Mouse (Mus musculus) stomach, postnatal 0 days (tissue): Measurements from ENCODE around the gene Glrb. TPM values are rescaled to one million over a fixed set of nuclear protein-coding genes. Genes with fewer than 3 reads are reported as not detected.

Experiments
- ATAC-seq: fragments of 200-750 bp; cut with Nextera tagmentation; 2 replicates; pipeline ENCODE4 v1.8.0; 2017; ENCODE audit not compliant: low FRiP score, low TSS enrichment
- DNase-seq: peaks from one replicate; pipeline ENCODE4 v3.0.0-alpha.2; 2016; ENCODE audit warnings: low spot score
- H3K27ac ChIP-seq: fragments of 300-500 bp; sonication (generic); replicated peaks from 2 replicates; pipeline ENCODE4 v1.5.1; 2014; ENCODE audit warnings: mild to moderate bottlenecking, control low read depth
- H3K27me3 ChIP-seq: fragments of 300-500 bp; sonication (generic); 2 replicates; pipeline ENCODE4 v1.6.1; 2014; ENCODE audit warnings: low read length; ENCODE audit not compliant: control insufficient read depth, insufficient read depth
- H3K36me3 ChIP-seq: fragments of 300-500 bp; sonication (generic); 2 replicates; pipeline ENCODE4 v1.6.1; 2014; ENCODE audit warnings: low read length, mixed read lengths; ENCODE audit not compliant: control insufficient read depth, insufficient read depth
- H3K4me1 ChIP-seq: fragments of 300-500 bp; sonication (generic); replicated peaks from 2 replicates; pipeline ENCODE4 v1.6.1; 2014; ENCODE audit warnings: antibody characterized with exemption; ENCODE audit not compliant: control insufficient read depth, insufficient read depth
- H3K4me2 ChIP-seq: fragments of 300-500 bp; sonication (generic); replicated peaks from 2 replicates; pipeline ENCODE4 v1.6.1; 2014; ENCODE audit warnings: low read depth, mild to moderate bottlenecking, control low read depth, moderate library complexity
- H3K4me3 ChIP-seq: fragments of 300-500 bp; sonication (generic); 2 replicates; pipeline ENCODE4 v1.5.1; 2014; ENCODE audit warnings: low read depth, low read length, control low read depth
- H3K9ac ChIP-seq: fragments of 300-500 bp; sonication (generic); 2 replicates; pipeline ENCODE4 v1.6.1; 2014; ENCODE audit warnings: mild to moderate bottlenecking, low read length, control low read depth, mixed read lengths
- H3K9me3 ChIP-seq: fragments of 300-500 bp; sonication (generic); 2 replicates; pipeline ENCODE4 v1.6.1; 2016; ENCODE audit warnings: low read length; ENCODE audit not compliant: control insufficient read depth
- CTCF ChIP-seq: IDR thresholded peaks from 2 replicates; pipeline ENCODE4 v1.5.1; 2016; ENCODE audit warnings: antibody characterized with exemption, low read depth, mild to moderate bottlenecking, moderate library complexity
- EP300 ChIP-seq: optimal IDR thresholded peaks from 2 replicates; pipeline ENCODE3; 2016; ENCODE audit warnings: antibody characterized with exemption
- WGBS: fragments of 180-500 bp; shearing (Covaris S2); extraction: QIAGEN DNeasy Blood & Tissue Kit; methylation state at CpG from one replicate; pipeline ENCODE4 v1.1.7; 2014; 5-methylcytosine and 5-hydroxymethylcytosine counted together
- polyA plus RNA-seq: library from polyadenylated mRNA; unstranded; fragments of >200 nt; fragmentation: Nextera tagmentation; extraction: Ambion mirVana; gene quantifications from 2 replicates; pipeline ENCODE4 v1.2.1, GENCODE M21; 2015

Glrb gene
- polyA plus RNA-seq, 1 experiment from 2014 or later = 0.92 TPM

- no peak overlapping the region for H3K27ac ChIP-seq
- DNase-seq (no peak), ATAC-seq (no peak)
- 36% methylated on average over 4 of the region's 4 CpGs for WGBS
- H3K4me3 ChIP-seq = no peak overlapping the region
- no peak overlapping the region for H3K9ac ChIP-seq
- H3K4me2 ChIP-seq = no peak overlapping the region
- no peaks in the 10 kb centered on the region for H3K9me3 ChIP-seq
- TF ChIP-seq EP300 = no peak
- TF ChIP-seq CTCF = no peak
- no peaks in the 10 kb centered on the region for H3K4me1 ChIP-seq
- no peaks in the 10 kb centered on the region for H3K36me3 ChIP-seq
- no peaks in the 10 kb centered on the region for H3K27me3 ChIP-seq
These were observed 20.3 kb downstream of the Glrb start for GRCm38 (mm10) chr3:80893055-80893690.

- no peak for DNase-seq
- no peaks in the 10 kb centered on the region for H3K9me3 ChIP-seq
- 27% methylated on average over 4 of the region's 4 CpGs for WGBS
- no peak overlapping the region for H3K9ac ChIP-seq
- no peaks in the 10 kb centered on the region for H3K4me1 ChIP-seq
- ATAC-seq = no peak
- H3K4me2 ChIP-seq = no peak overlapping the region
- TF ChIP-seq CTCF = no peak
- no peak for TF ChIP-seq EP300
- H3K27ac ChIP-seq = no peak overlapping the region
- no peak overlapping the region for H3K4me3 ChIP-seq
- H3K27me3 ChIP-seq = no peaks in the 10 kb centered on the region
- H3K36me3 ChIP-seq = no peaks in the 10 kb centered on the region
These were observed 22.4 kb downstream of the Glrb start for GRCm38 (mm10) chr3:80891087-80891486.

- 65% methylated on average over 1 of the region's 1 CpGs for WGBS
- H3K4me1 ChIP-seq = no peaks in the 10 kb centered on the region
- H3K27me3 ChIP-seq = no peaks in the 10 kb centered on the region
- H3K4me3 ChIP-seq = no peak overlapping the region
- no peak overlapping the region for H3K4me2 ChIP-seq
- no peaks in the 10 kb centered on the region for H3K9me3 ChIP-seq
- no peak overlapping the region for H3K9ac ChIP-seq
- no peaks in the 10 kb centered on the region for H3K36me3 ChIP-seq
- DNase-seq (no peak), ATAC-seq (no peak)
- TF ChIP-seq CTCF (no peak), EP300 (no peak)
- no peak overlapping the region for H3K27ac ChIP-seq
These were observed 28.3 kb downstream of the Glrb start for GRCm38 (mm10) chr3:80885174-80885573.

GRCm38 (mm10) chr3:80883601-80884000, 29.9 kb downstream of the Glrb start:
- WGBS = 22% methylated on average over 6 of the region's 6 CpGs
- no peak overlapping the region for H3K4me3 ChIP-seq
- no peaks in the 10 kb centered on the region for H3K36me3 ChIP-seq
- TF ChIP-seq EP300 (no peak), CTCF (no peak)
- 0 out of 2 replicates have a peak overlapping the region, but pooled peaks have one; percentile 14 for H3K4me2 ChIP-seq
- no peak overlapping the region for H3K27ac ChIP-seq
- no peaks in the 10 kb centered on the region for H3K9me3 ChIP-seq
- ATAC-seq = no peak
- no peak overlapping the region for H3K9ac ChIP-seq
- DNase-seq = no peak
- H3K4me1 ChIP-seq = no peaks in the 10 kb centered on the region
- no peaks in the 10 kb centered on the region for H3K27me3 ChIP-seq

GRCm38 (mm10) chr3:80880660-80881293, 32.7 kb downstream of the Glrb start:
- no peak for DNase-seq
- Histone ChIP-seq H3K27me3 (no peaks in the 10 kb centered on the region), H3K4me2 (no peak overlapping the region), H3K36me3 (no peaks in the 10 kb centered on the region), H3K4me1 (no peaks in the 10 kb centered on the region), H3K27ac (no peak overlapping the region), H3K9ac (no peak overlapping the region), H3K9me3 (no peaks in the 10 kb centered on the region), H3K4me3 (no peak overlapping the region)
- ATAC-seq = no peak
- 88% methylated on average over 6 of the region's 6 CpGs for whole genome bisulfite sequencing
- TF ChIP-seq EP300 (no peak), CTCF (no peak)

GRCm38 (mm10) chr3:80878571-80878970, 34.9 kb downstream of the Glrb start:
- no peaks in the 10 kb centered on the region for H3K4me1 ChIP-seq
- ATAC-seq (no peak), DNase-seq (no peak)
- WGBS = 26% methylated on average over 5 of the region's 5 CpGs
- H3K9ac ChIP-seq = no peak overlapping the region
- H3K4me2 ChIP-seq = no peak overlapping the region
- no peak for TF ChIP-seq CTCF
- TF ChIP-seq EP300 = no peak
- H3K9me3 ChIP-seq = no peaks in the 10 kb centered on the region
- no peak overlapping the region for H3K4me3 ChIP-seq
- H3K36me3 ChIP-seq = no peaks in the 10 kb centered on the region
- H3K27ac ChIP-seq = no peak overlapping the region
- H3K27me3 ChIP-seq = no peaks in the 10 kb centered on the region
